Mouse (Mus musculus): ENCODE results near the gene Fabp6. TPM values are rescaled to one million over a fixed set of nuclear protein-coding genes. Genes with fewer than 3 reads are reported as not detected.

Fabp6 gene
- not detected in 2 replicates for polyA plus RNA-seq (2015; fragmentation: Nextera tagmentation; extraction: Ambion mirVana)

DNA sequence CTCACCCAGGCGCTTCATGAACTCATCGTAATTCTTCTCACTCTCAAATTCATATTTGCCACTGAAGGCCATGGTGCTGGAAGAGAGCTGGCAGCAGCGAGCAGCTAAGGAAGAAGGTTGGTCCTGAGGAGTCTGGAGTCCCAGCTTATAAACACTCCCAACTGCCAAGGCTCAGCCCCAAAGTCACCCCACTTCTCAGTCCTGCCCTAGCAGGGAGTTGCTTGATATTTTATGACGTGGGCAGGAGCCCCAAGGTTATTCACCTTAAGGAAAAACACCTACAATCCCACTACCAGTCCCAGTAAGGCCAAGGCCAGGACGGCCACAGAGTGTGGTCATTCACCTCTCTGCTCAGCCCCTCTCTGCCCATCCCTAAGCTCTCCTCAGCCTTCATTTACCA is at the start of gene Fabp6:
TSS of gene Fabp6 (minus strand) at position 101 of the 400 bp plus-strand sequence.
- Histone ChIP-seq H3K4me2 (replicated peaks) (no peak within 1 kb of the TSS), H3K9me3 (no peaks in the 10 kb centered on the region), H3K4me1 (replicated peaks) (no peaks in the 10 kb centered on the region), H3K4me3 (replicated peaks) (no peak within 1 kb of the TSS), H3K36me3 (no peaks in the 10 kb centered on the region), H3K27me3 (no peaks in the 10 kb centered on the region), H3K9ac (replicated peaks) (no peak within 1 kb of the TSS), H3K27ac (no peak within 1 kb of the TSS)
- 93% methylated on average over 5 of the region's 5 CpGs for WGBS
- no peak for ATAC-seq

DNA sequence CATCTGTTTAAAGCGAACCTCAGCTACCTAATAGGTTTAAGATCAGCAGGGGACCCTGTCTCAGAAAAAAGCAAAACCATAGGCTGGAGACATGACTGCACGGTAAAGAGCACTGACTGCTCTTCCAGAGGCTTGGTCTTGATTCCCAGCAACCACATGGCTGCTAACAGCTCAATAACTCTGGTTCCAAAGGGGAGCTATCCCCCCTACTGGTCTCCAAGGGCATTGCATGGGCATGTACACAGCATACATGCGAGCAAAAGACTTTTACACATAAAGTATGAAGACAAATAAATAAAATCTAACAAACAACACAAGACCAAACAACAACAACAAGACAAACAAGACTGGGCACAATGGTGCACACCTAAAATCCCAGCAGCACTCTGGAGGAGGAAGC is 43.9 kb upstream of the Fabp6 start:
- 88% methylated on average over 3 of the region's 3 CpGs for WGBS
- Histone ChIP-seq H3K36me3 (no peaks in the 10 kb centered on the region), H3K4me2 (replicated peaks) (no peak overlapping the region), H3K9ac (replicated peaks) (no peak overlapping the region), H3K4me1 (replicated peaks) (peaks cover 18% of the 10 kb centered on the region), H3K9me3 (no peaks in the 10 kb centered on the region; the same call in 1 of the 2 replicates), H3K4me3 (replicated peaks) (no peak overlapping the region), H3K27me3 (no peaks in the 10 kb centered on the region), H3K27ac (no peak overlapping the region)
- ATAC-seq = no peak

GRCm38 (mm10) chr11:43643180-43643591 is 41.8 kb upstream of the Fabp6 start:
- 24% methylated on average over 2 of the region's 2 CpGs for WGBS
- H3K9ac ChIP-seq (replicated peaks) = no peak overlapping the region
- no peaks in the 10 kb centered on the region for H3K36me3 ChIP-seq
- peak; percentile 94 for ATAC-seq
- H3K9me3 ChIP-seq = no peaks in the 10 kb centered on the region; the same call in 1 of the 2 replicates
- H3K4me1 ChIP-seq (replicated peaks) = peaks cover 18% of the 10 kb centered on the region
- peak overlapping the region; percentile 70 for H3K27ac ChIP-seq
- no peaks in the 10 kb centered on the region for H3K27me3 ChIP-seq
- no peak overlapping the region for H3K4me3 ChIP-seq (replicated peaks)
- H3K4me2 ChIP-seq (replicated peaks) = 0 out of 2 replicates have a peak overlapping the region, but pooled peaks have one; percentile 5

- Histone ChIP-seq H3K9me3 (no peaks in the 10 kb centered on the region), H3K27ac (no peak overlapping the region), H3K4me2 (replicated peaks) (no peak overlapping the region), H3K27me3 (no peaks in the 10 kb centered on the region), H3K4me1 (replicated peaks) (peaks cover 17% of the 10 kb centered on the region), H3K4me3 (replicated peaks) (no peak overlapping the region), H3K36me3 (no peaks in the 10 kb centered on the region), H3K9ac (replicated peaks) (no peak overlapping the region)
- no peak for ATAC-seq
- WGBS = 96% methylated on average over 3 of the region's 3 CpGs
Measured at GRCm38 (mm10) chr11:43638486-43638885, 37.1 kb upstream of the Fabp6 start.

GRCm38 (mm10) chr11:43636761-43637160 is 35.4 kb upstream of the Fabp6 start:
- no peak for ATAC-seq
- WGBS = 82% methylated on average over 4 of the region's 4 CpGs
- peaks cover 16% of the 10 kb centered on the region for H3K4me1 ChIP-seq (replicated peaks)
- H3K9me3 ChIP-seq = no peaks in the 10 kb centered on the region
- no peaks in the 10 kb centered on the region for H3K27me3 ChIP-seq
- H3K36me3 ChIP-seq = no peaks in the 10 kb centered on the region
- H3K4me2 ChIP-seq (replicated peaks) = no peak overlapping the region
- no peak overlapping the region for H3K4me3 ChIP-seq (replicated peaks)
- no peak overlapping the region for H3K9ac ChIP-seq (replicated peaks)
- no peak overlapping the region for H3K27ac ChIP-seq

DNA sequence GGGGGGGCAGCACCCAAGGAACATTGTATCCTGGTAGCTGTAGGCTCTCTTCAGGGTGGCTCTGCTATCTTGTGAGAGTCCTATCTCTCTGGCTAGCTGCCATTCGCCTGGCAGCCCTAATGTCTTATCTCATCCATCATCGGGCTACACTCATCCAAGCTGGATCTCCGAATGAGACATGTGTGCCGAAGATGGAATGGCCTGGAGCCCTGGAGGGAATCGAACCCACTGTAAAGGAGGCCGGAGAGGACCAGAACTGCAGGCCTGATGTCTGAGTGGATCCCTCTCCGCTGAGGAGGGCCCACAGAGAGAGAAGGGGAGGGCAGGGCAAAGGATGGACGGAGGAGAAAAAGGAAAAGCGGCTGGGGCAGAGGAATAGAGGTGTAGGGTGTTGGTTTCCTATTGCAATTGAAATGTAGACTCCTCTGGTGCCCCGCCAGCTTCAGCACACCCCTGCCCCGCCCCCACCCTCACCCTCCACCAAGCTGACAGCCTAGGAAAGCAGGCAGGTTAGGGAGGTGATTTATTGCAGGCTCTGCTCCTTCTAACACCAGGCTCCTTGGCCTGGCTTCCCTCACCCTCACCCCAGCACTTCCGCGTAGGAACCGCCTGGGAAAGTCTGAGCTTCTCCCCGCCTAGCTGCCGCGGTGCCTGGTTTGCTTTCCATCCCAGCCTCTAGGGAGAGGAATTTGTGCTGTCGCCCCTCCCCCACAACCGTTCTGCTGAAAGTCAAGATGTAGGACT is 32.5 kb upstream of the Fabp6 start:
- H3K9me3 ChIP-seq = no peaks in the 10 kb centered on the region
- no peaks in the 10 kb centered on the region for H3K27me3 ChIP-seq
- peak overlapping the region; percentile 25; the same call in 1 of the 2 replicates for H3K4me2 ChIP-seq (replicated peaks)
- H3K9ac ChIP-seq (replicated peaks) = peak overlapping the region; percentile 12; the same call in 1 of the 2 replicates
- H3K4me3 ChIP-seq (replicated peaks) = no peak overlapping the region
- H3K36me3 ChIP-seq = no peaks in the 10 kb centered on the region
- peak; percentile 62 for ATAC-seq
- H3K27ac ChIP-seq = peak overlapping the region; percentile 44; the same call in 1 of the 2 replicates
- peaks cover 16% of the 10 kb centered on the region for H3K4me1 ChIP-seq (replicated peaks)
- WGBS = 30% methylated on average over 18 of the region's 19 CpGs

GRCm38 (mm10) chr11:43633165-43633564 is 31.8 kb upstream of the Fabp6 start:
- 78% methylated on average over 6 of the region's 6 CpGs for WGBS
- ATAC-seq = peak; percentile 53
- Histone ChIP-seq H3K4me1 (replicated peaks) (peaks cover 16% of the 10 kb centered on the region), H3K4me3 (replicated peaks) (no peak overlapping the region), H3K9ac (replicated peaks) (no peak overlapping the region), H3K27ac (no peak overlapping the region), H3K27me3 (no peaks in the 10 kb centered on the region), H3K9me3 (no peaks in the 10 kb centered on the region), H3K36me3 (no peaks in the 10 kb centered on the region), H3K4me2 (replicated peaks) (no peak overlapping the region)

DNA sequence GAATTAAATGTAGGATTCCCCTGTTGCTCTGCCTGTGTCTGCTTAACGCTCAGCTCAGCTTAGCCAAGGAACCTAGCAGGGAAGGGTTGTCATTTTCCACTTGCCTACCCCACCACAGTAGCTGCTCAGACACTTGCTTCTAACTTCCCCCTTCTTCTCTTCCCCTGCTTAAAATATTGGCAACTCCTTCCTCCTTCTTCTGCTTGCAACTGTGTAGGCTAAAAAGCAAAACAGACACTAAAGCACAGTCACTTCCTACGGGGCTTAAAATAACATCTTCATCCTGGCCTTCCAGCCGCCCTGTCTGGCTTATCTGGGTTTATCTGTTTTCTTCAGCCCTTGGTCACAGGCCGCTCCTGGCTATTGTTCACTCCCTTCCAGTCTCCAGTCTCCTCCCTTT is 31.2 kb upstream of the Fabp6 start:
- H3K9me3 ChIP-seq = no peaks in the 10 kb centered on the region
- no peak for ATAC-seq
- H3K4me1 ChIP-seq (replicated peaks) = peaks cover 16% of the 10 kb centered on the region
- no peak overlapping the region for H3K9ac ChIP-seq (replicated peaks)
- no peaks in the 10 kb centered on the region for H3K36me3 ChIP-seq
- no peak overlapping the region for H3K4me3 ChIP-seq (replicated peaks)
- H3K27me3 ChIP-seq = no peaks in the 10 kb centered on the region
- WGBS = 53% methylated on average over 4 of the region's 4 CpGs
- H3K4me2 ChIP-seq (replicated peaks) = no peak overlapping the region
- H3K27ac ChIP-seq = 0 out of 2 replicates have a peak overlapping the region, but pooled peaks have one; percentile 7

GRCm38 (mm10) chr11:43631645-43632044 is 30.3 kb upstream of the Fabp6 start:
- Histone ChIP-seq H3K4me2 (replicated peaks) (no peak overlapping the region), H3K9ac (replicated peaks) (no peak overlapping the region), H3K27me3 (no peaks in the 10 kb centered on the region), H3K4me1 (replicated peaks) (peaks cover 25% of the 10 kb centered on the region), H3K36me3 (no peaks in the 10 kb centered on the region), H3K27ac (no peak overlapping the region), H3K9me3 (no peaks in the 10 kb centered on the region), H3K4me3 (replicated peaks) (no peak overlapping the region)
- 90% methylated on average over 9 of the region's 9 CpGs for WGBS
- ATAC-seq = no peak

GRCm38 (mm10) chr11:43626927-43627645 is 25.7 kb upstream of the Fabp6 start:
- WGBS = 36% methylated on average over 18 of the region's 18 CpGs
- H3K27ac ChIP-seq = peak overlapping the region; percentile 68; the same call in 1 of the 2 replicates
- H3K9ac ChIP-seq (replicated peaks) = 0 out of 2 replicates have a peak overlapping the region, but pooled peaks have one; percentile 46

DNA sequence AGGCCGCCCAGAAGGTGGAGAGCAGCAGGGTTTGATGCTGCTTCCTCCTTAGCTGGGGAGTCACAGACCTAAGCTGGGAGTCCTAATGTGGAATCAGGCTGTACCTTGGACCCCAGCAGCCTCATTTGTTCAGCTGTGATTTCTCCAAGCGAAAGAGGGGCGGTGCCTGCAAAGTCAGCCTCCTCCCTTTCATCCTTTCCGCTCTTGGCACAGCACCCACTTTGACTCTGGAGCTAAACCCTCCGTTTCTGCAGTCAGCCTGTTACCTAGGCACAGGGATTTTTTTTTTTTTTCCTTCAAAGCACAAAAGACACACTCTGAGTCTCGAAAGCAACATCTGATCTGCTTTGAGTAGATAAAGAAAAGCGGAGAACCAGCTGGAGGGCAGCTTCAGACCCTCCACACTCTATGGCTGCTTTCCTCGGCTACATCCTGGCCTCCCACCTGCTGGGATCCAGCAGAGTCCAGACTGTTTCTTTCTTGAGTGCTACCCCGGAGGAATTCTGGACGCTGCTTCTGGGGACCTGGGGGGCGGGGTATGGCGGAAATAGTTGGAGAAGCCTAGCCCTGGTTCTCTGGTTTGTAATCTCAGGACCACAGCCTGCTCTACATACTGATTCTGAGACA is 25.1 kb upstream of the Fabp6 start:
- peak; percentile 84 for ATAC-seq
- no peaks in the 10 kb centered on the region for H3K36me3 ChIP-seq
- WGBS = 7% methylated on average over 12 of the region's 12 CpGs
- H3K4me2 ChIP-seq (replicated peaks) = peak overlapping the region; percentile 45
- peak overlapping the region; percentile 68 for H3K27ac ChIP-seq
- H3K9me3 ChIP-seq = no peaks in the 10 kb centered on the region
- H3K4me1 ChIP-seq (replicated peaks) = peaks cover 18% of the 10 kb centered on the region
- no peaks in the 10 kb centered on the region for H3K27me3 ChIP-seq
- H3K9ac ChIP-seq (replicated peaks) = peak overlapping the region; percentile 46; the same call in 1 of the 2 replicates
- H3K4me3 ChIP-seq (replicated peaks) = peak overlapping the region; percentile 13

More at GRCm38 (mm10) chr11:43626927-43627645, 25.7 kb upstream of the Fabp6 start:
- Histone ChIP-seq H3K9me3 (no peaks in the 10 kb centered on the region), H3K4me1 (replicated peaks) (peaks cover 18% of the 10 kb centered on the region), H3K4me3 (replicated peaks) (peak overlapping the region; percentile 13), H3K27me3 (no peaks in the 10 kb centered on the region), H3K4me2 (replicated peaks) (peak overlapping the region; percentile 45), H3K36me3 (no peaks in the 10 kb centered on the region)
- ATAC-seq = no peak

DNA sequence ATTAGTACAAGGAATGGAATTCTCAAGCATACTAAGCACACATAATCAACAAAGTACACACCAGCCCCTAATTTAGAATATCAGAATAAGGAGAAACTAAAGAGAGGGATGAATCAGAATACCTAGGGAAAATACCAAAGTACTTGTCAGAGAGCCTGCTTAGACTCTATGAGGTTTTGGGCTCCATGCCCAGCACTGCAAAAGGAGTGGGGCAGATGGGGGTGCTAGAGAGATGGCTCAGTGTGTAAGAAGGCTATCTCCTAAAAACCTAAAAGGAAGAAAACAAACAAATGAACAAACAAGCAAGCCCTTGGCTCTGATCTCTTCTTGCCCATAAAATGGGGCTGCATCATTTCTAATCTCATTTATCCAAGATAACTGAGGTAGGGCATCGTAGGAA is 23.0 kb upstream of the Fabp6 start:
- no peaks in the 10 kb centered on the region for H3K27me3 ChIP-seq
- no peak overlapping the region for H3K4me3 ChIP-seq (replicated peaks)
- H3K4me1 ChIP-seq (replicated peaks) = peaks cover 18% of the 10 kb centered on the region
- WGBS = 100% methylated on average over 1 of the region's 1 CpGs
- H3K9me3 ChIP-seq = no peaks in the 10 kb centered on the region
- ATAC-seq = no peak
- no peak overlapping the region for H3K27ac ChIP-seq
- no peaks in the 10 kb centered on the region for H3K36me3 ChIP-seq
- no peak overlapping the region for H3K9ac ChIP-seq (replicated peaks)
- H3K4me2 ChIP-seq (replicated peaks) = no peak overlapping the region

Data from midbrain, embryonic 13.5 days (tissue).